Mouse (Mus musculus) kidney, postnatal 0 days (tissue): ENCODE data around the gene Slc47a1. TPM values are rescaled to one million over a fixed set of nuclear protein-coding genes. Genes with fewer than 3 reads are reported as not detected.
"Not testable (repeated sequence)": the region's sequence is repeated elsewhere in the genome, so short reads cannot be mapped to it uniquely, and the experiment has no call there.

Source experiments
- ATAC-seq: fragments of 200-750 bp; cut with Nextera tagmentation; replicated peaks from 2 replicates; pipeline ENCODE4 v1.8.0; 2017; ENCODE audit warnings: low read depth, moderate number of reproducible peaks, moderate TSS enrichment, moderate library complexity; ENCODE audit not compliant: low FRiP score
- DNase-seq: peaks from one replicate; pipeline ENCODE4 v3.0.0-alpha.2; 2016; ENCODE audit warnings: low spot score
- H3K27ac ChIP-seq: fragments of 300-500 bp; sonication (generic); 2 replicates; pipeline ENCODE4 v1.5.1; 2014; ENCODE audit warnings: mild to moderate bottlenecking
- H3K27me3 ChIP-seq: fragments of 300-500 bp; sonication (generic); 2 replicates; pipeline ENCODE4 v1.6.1; 2014; ENCODE audit warnings: low read length, mixed read lengths; ENCODE audit not compliant: insufficient read depth
- H3K36me3 ChIP-seq: fragments of 300-500 bp; sonication (generic); 2 replicates; pipeline ENCODE4 v1.6.1; 2014; ENCODE audit warnings: low read length, mixed read lengths; ENCODE audit not compliant: insufficient read depth
- H3K4me1 ChIP-seq: fragments of 300-500 bp; sonication (generic); replicated peaks from 2 replicates; pipeline ENCODE4 v1.6.1; 2014; ENCODE audit warnings: antibody characterized with exemption, low read length, mixed read lengths; ENCODE audit not compliant: insufficient read depth
- H3K4me2 ChIP-seq: fragments of 300-500 bp; sonication (generic); 2 replicates; pipeline ENCODE4 v1.6.1; 2014; ENCODE audit warnings: mild to moderate bottlenecking, low read length, moderate library complexity, mixed read lengths
- H3K4me3 ChIP-seq: fragments of 300-500 bp; sonication (generic); replicated peaks from 2 replicates; pipeline ENCODE4 v1.5.1; 2014; ENCODE audit warnings: low read depth, low read length
- H3K9ac ChIP-seq: fragments of 300-500 bp; sonication (generic); 2 replicates; pipeline ENCODE4 v1.6.1; 2014; ENCODE audit warnings: low read depth, low read length
- H3K9me3 ChIP-seq: fragments of 300-500 bp; sonication (generic); replicated peaks from 2 replicates; pipeline ENCODE4 v1.6.1; 2016; ENCODE audit warnings: low read length, inconsistent platforms, mixed read lengths
- CTCF ChIP-seq: IDR thresholded peaks from 2 replicates; pipeline ENCODE4 v1.5.1; 2016; ENCODE audit warnings: antibody characterized with exemption, low read depth, mild to moderate bottlenecking, moderate library complexity
- WGBS: fragments of 180-500 bp; shearing (Covaris S2); extraction: QIAGEN DNeasy Blood & Tissue Kit; methylation state at CpG from one replicate; pipeline ENCODE4 v1.1.7; 2014; 5-methylcytosine and 5-hydroxymethylcytosine counted together
- polyA plus RNA-seq: library from polyadenylated mRNA; unstranded; fragments of >200 nt; fragmentation: Nextera tagmentation; extraction: Ambion mirVana; gene quantifications from 2 replicates; pipeline ENCODE4 v1.2.1, GENCODE M21; 2015

Slc47a1 gene
- polyA plus RNA-seq = 45.7 and 51.5 TPM in 2 replicates

DNA sequence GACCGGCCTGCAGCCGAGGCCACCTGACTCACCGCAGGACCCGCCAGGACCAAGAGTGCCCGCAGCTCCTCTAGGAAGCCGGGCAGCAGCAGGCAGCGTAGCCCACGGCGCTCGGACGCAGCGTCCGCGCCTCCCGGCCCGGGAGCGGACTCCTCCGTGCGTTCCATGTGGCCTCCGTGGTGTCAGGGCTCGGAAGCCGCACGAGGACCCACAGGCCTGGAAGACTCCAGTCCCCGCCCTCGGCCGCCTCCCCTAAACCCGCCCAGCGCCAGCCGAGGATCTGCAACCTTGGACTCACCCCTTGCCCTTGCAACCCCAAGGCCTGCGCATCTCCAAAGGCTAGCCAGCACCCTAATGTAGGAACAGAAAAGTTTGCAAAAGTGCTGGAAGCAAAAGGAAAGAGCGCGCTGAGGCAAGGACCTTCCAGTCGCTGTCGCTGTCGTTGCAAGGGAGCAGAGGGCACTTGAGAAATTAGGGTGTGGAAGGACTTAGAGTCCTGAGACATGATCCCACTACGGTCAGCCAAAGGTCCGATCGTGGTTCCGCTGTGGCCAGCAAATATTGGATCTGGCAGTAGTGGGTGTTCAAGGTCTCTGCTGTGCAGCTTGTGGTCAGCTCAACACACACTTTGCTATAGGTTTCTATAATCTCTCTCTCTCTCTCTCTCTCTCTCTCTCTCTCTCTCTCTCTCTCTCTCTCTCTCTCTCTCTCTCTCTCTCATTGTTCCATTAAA is at the start of gene Slc47a1:
Slc47a1 (minus strand) TSS at position 465 of the 733 bp plus-strand sequence.
- H3K4me2 ChIP-seq = peak within 1 kb of the TSS; percentile 61
- TF ChIP-seq CTCF = no peak
- ATAC-seq (0 out of 2 replicates have a peak, but pooled peaks have one; percentile 30), DNase-seq (no peak)
- no peaks in the 10 kb centered on the region for H3K36me3 ChIP-seq
- H3K9me3 ChIP-seq = no peaks in the 10 kb centered on the region
- peak within 1 kb of the TSS; percentile 30 for H3K4me3 ChIP-seq
- 0 out of 2 replicates have a peak, but pooled peaks cover 5% of the 10 kb centered on the region for H3K4me1 ChIP-seq
- H3K27me3 ChIP-seq = peaks cover 14% of the 10 kb centered on the region
- H3K27ac ChIP-seq = peak within 1 kb of the TSS; percentile 50; the same call in 1 of the 2 replicates
- H3K9ac ChIP-seq = peak within 1 kb of the TSS; percentile 59; the same call in 1 of the 2 replicates
- 13% methylated on average over 39 of the region's 39 CpGs for WGBS

DNA sequence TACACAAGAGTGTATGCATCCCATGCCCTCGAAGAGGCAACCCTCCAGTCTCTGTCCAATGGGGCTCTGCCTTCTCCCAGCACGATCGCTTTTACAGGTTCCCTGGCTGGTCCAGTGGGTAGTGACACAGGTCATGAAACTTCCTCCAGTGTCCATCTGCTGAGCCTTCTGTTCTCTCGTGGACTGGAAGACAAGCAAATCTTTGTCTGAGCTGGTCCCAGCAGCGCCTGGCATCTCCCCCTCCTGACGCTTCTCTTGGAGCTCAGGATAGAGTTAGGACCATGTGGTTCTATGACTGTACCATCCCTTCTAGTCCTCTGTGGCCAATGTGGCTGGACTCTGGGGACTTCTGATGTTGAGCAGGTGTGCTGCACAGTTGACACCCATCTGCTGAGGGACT is 41.1 kb upstream of the Slc47a1 start:
- no peak for TF ChIP-seq CTCF
- Histone ChIP-seq H3K4me2 (no peak overlapping the region), H3K4me1 (no peaks in the 10 kb centered on the region), H3K27ac (no peak overlapping the region), H3K36me3 (no peaks in the 10 kb centered on the region), H3K4me3 (no peak overlapping the region), H3K27me3 (no peaks in the 10 kb centered on the region), H3K9me3 (no peaks in the 10 kb centered on the region), H3K9ac (no peak overlapping the region)
- whole genome bisulfite sequencing = 89% methylated on average over 6 of the region's 6 CpGs
- DNase-seq (no peak), ATAC-seq (no peak)

DNA sequence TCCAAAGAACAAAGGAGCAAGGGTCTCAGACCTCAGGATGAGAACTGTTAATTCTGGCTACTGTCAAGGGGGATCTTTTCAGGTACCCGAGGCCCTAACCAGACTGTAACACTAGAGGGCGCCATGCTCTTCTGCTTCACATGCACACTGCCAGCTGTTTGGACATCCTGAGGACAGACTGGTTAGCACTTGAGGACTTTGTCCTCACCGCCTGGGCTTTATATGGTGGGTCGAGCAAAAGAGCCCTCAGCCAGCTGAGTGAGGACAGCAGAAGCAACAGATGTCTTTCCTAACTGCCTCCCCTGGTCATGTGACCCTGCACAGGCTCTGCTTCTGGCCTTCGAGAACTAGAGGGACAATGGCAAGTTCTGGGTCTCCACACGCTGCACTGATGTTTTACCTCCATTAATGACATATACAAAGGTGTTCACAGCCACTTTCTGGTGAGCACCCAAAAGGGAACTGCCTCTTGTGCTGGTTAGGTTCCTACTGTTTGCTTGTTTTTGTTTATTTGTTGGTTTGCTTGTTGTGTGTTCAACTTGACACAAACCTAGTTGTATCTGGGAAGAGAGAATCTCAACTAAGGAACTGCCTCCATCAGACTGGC is 39.9 kb upstream of the Slc47a1 start:
- ATAC-seq (peak; percentile 85), DNase-seq (peak; percentile 95)
- no peak overlapping the region for H3K9ac ChIP-seq
- peak; percentile 98 for TF ChIP-seq CTCF
- H3K27ac ChIP-seq = no peak overlapping the region
- H3K27me3 ChIP-seq = no peaks in the 10 kb centered on the region
- H3K36me3 ChIP-seq = no peaks in the 10 kb centered on the region
- WGBS = 20% methylated on average over 6 of the region's 6 CpGs
- no peak overlapping the region for H3K4me3 ChIP-seq
- H3K9me3 ChIP-seq = no peaks in the 10 kb centered on the region
- H3K4me2 ChIP-seq = no peak overlapping the region
- no peaks in the 10 kb centered on the region for H3K4me1 ChIP-seq

DNA sequence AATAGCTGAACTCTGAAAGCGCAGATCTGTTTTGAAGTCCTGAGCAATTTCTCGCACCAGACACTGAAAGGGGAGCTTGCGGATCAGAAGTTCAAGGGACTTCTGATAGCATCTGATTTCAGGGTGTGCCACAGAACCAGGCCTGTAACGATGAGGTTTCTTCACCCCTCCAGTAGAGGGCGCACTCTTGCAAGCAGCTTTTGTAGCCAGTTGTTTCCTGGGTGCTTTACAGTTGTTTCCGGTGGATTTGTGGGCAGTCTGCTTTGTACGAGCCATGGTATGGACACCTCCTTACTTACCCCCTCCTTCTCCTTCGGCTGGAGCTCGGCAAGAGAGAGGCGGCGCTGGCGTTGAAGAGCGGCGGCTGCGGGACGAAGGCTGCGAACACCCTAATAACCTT is 38.4 kb upstream of the Slc47a1 start:
- DNase-seq, H3K4me3 ChIP-seq, H3K9me3 ChIP-seq, H3K27ac ChIP-seq, H3K4me1 ChIP-seq, H3K4me2 ChIP-seq, H3K27me3 ChIP-seq, ATAC-seq, H3K36me3 ChIP-seq, H3K9ac ChIP-seq: not testable (repeated sequence)
- 80% methylated on average over 17 of the region's 17 CpGs for WGBS
- peak; percentile 61 for TF ChIP-seq CTCF

DNA sequence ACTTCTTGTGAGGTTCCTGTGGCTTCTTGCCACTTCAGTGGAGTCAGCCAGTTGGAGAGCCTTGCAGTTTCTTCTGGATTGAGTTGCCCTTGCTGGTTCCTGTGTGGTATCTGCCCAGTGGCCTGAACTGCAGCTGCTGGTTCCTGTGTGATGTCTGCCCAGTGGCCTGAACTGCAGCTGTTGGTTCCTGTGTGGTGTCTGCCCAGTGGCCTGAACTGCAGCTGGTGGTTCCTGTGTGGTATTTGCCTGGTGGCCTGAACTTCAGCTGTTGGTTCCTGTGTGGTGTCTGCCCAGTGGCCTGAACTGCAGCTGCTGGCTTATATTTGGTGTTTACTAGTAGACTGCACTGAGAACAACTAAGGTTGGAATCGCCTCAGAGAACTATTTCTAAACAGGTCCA is 37.3 kb upstream of the Slc47a1 start:
- Histone ChIP-seq H3K9me3 (no peaks in the 10 kb centered on the region), H3K36me3 (no peaks in the 10 kb centered on the region), H3K4me2 (no peak overlapping the region), H3K9ac (no peak overlapping the region), H3K27ac (no peak overlapping the region), H3K4me1 (no peaks in the 10 kb centered on the region), H3K4me3 (no peak overlapping the region), H3K27me3 (no peaks in the 10 kb centered on the region)
- ATAC-seq = no peak
- WGBS = 89% methylated on average over 1 of the region's 1 CpGs
- no peak for TF ChIP-seq CTCF
- DNase-seq = no peak

DNA sequence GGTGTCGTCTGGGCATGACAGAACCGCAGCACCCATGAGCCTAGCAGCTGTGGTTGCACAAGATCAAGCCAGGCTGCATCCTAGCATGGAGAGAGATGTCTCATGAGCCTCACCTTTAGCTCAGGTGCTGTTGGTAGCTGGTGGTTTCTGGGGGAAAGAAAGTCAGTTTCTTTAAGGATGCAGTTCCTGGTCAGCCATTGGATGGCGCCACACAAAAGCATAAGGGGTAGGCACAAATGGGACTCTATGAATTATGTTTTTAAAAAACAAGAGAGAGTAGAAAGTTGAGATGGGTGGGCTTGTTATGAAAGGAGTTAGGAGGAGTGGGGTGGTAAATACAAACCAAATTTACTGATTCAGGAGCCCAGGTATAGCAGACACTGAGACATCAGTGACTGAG is 36.4 kb upstream of the Slc47a1 start:
- no peaks in the 10 kb centered on the region for H3K36me3 ChIP-seq
- H3K27ac ChIP-seq = no peak overlapping the region
- H3K4me3 ChIP-seq = no peak overlapping the region
- no peaks in the 10 kb centered on the region for H3K4me1 ChIP-seq
- no peaks in the 10 kb centered on the region for H3K9me3 ChIP-seq
- WGBS = 77% methylated on average over 3 of the region's 3 CpGs
- no peak overlapping the region for H3K9ac ChIP-seq
- H3K4me2 ChIP-seq = no peak overlapping the region
- ATAC-seq (no peak), DNase-seq (no peak)
- H3K27me3 ChIP-seq = no peaks in the 10 kb centered on the region
- peak; percentile 27; the same call in 1 of the 2 replicates for TF ChIP-seq CTCF
